Mouse (Mus musculus): Measurements from ENCODE around the gene Prtn3.

Gene Prtn3

GRCm38 (mm10) chr10:79927324-79928029 is 53.2 kb downstream of the Prtn3 start:
- DNase-seq (ENCODE audit: low spot score) = peak; percentile 59

GRCm38 (mm10) chr10:79928030-79928694 is 53.9 kb downstream of the Prtn3 start:
- DNase-seq (ENCODE audit: low spot score) = no peak

GRCm38 (mm10) chr10:79928907-79929701 is 54.8 kb downstream of the Prtn3 start:
- no peak for DNase-seq (ENCODE audit: low spot score)

GRCm38 (mm10) chr10:79929967-79930825 is 55.9 kb downstream of the Prtn3 start:
- no peak for DNase-seq (ENCODE audit: low spot score)

- no peak for DNase-seq (ENCODE audit: low spot score)
Measured at GRCm38 (mm10) chr10:79930826-79931186, 56.5 kb downstream of the Prtn3 start.

GRCm38 (mm10) chr10:79931797-79932196 is 57.5 kb downstream of the Prtn3 start:
- DNase-seq (ENCODE audit: low spot score) = no peak

GRCm38 (mm10) chr10:79932736-79933135 is 58.5 kb downstream of the Prtn3 start:
- DNase-seq (ENCODE audit: low spot score) = peak; percentile 55
